Mouse (Mus musculus) limb, embryonic 14.5 days (tissue): ENCODE measurements around the gene Eloa. TPM values are rescaled to one million over a fixed set of nuclear protein-coding genes. Genes with fewer than 3 reads are reported as not detected.

Experiments used
- ATAC-seq: fragments of 200-750 bp; cut with Nextera tagmentation; 2 replicates; pipeline ENCODE4 v1.8.0; 2017; ENCODE audit warnings: low read depth, moderate number of reproducible peaks, moderate TSS enrichment; ENCODE audit not compliant: low FRiP score
- DNase-seq: peaks from one replicate; pipeline ENCODE4 v3.0.0-alpha.2; 2015; ENCODE audit warnings: low spot score
- H3K27ac ChIP-seq: fragments of 300-500 bp; sonication (generic); replicated peaks from 2 replicates; pipeline ENCODE4 v1.5.1; 2014; ENCODE audit warnings: low read depth, mild to moderate bottlenecking, low read length, moderate library complexity, mixed read lengths
- H3K27me3 ChIP-seq: fragments of 300-500 bp; sonication (generic); 2 replicates; pipeline ENCODE4 v1.6.1; 2014; ENCODE audit warnings: low read length, mixed read lengths; ENCODE audit not compliant: control insufficient read depth, insufficient read depth
- H3K36me3 ChIP-seq: fragments of 300-500 bp; sonication (generic); 2 replicates; pipeline ENCODE4 v1.6.1; 2014; ENCODE audit warnings: mild to moderate bottlenecking, low read length, moderate library complexity, mixed read lengths; ENCODE audit not compliant: control insufficient read depth, insufficient read depth
- H3K4me1 ChIP-seq: fragments of 300-500 bp; sonication (generic); 2 replicates; pipeline ENCODE4 v1.6.1; 2014; ENCODE audit warnings: antibody characterized with exemption, low read length, mixed read lengths; ENCODE audit not compliant: control insufficient read depth, insufficient read depth
- H3K4me2 ChIP-seq: fragments of 300-500 bp; sonication (generic); replicated peaks from 2 replicates; pipeline ENCODE4 v1.6.1; 2014; ENCODE audit warnings: low read depth, mild to moderate bottlenecking, low read length, moderate library complexity; ENCODE audit not compliant: severe bottlenecking
- H3K4me3 ChIP-seq: fragments of 300-500 bp; sonication (generic); replicated peaks from 2 replicates; pipeline ENCODE4 v1.5.1; 2014; ENCODE audit warnings: low read length
- H3K9ac ChIP-seq: fragments of 300-500 bp; sonication (generic); 2 replicates; pipeline ENCODE4 v1.6.1; 2014; ENCODE audit warnings: mild to moderate bottlenecking, low read depth, low read length, moderate library complexity; ENCODE audit not compliant: severe bottlenecking
- H3K9me3 ChIP-seq: fragments of 300-500 bp; sonication (generic); 2 replicates; pipeline ENCODE4 v1.6.1; 2016; ENCODE audit warnings: low read length; ENCODE audit not compliant: control insufficient read depth
- POLR2A ChIP-seq: fragments of 200-500 bp; IDR thresholded peaks from 2 replicates; pipeline ENCODE4 v1.8.0; 2012; ENCODE audit warnings: inconsistent platforms, mild to moderate bottlenecking, moderate library complexity, borderline replicate concordance; ENCODE audit not compliant: insufficient read depth, insufficient read length; ENCODE audit errors: extremely low read depth
- WGBS: fragments of 180-500 bp; shearing (Covaris S2); extraction: QIAGEN DNeasy Blood & Tissue Kit; methylation state at CpG from one replicate; pipeline ENCODE4 v1.1.7; 2014; 5-methylcytosine and 5-hydroxymethylcytosine counted together
- polyA plus RNA-seq, 2 experiments: library from polyadenylated mRNA; depleted of rRNA in 1 of 2; stranded (reverse) in 1 of 2; unstranded in 1 of 2; fragments of >200 nt; fragmentation: Nextera tagmentation in 1 of 2; extraction: Ambion mirVana in 1 of 2; gene quantifications; 2 replicates each; pipeline versions ENCODE4 v1.2.1 to v1.2.3; 2012 to 2014

Gene Eloa
- polyA plus RNA-seq, 2 experiments: 28.1 to 50.5 TPM

DNA sequence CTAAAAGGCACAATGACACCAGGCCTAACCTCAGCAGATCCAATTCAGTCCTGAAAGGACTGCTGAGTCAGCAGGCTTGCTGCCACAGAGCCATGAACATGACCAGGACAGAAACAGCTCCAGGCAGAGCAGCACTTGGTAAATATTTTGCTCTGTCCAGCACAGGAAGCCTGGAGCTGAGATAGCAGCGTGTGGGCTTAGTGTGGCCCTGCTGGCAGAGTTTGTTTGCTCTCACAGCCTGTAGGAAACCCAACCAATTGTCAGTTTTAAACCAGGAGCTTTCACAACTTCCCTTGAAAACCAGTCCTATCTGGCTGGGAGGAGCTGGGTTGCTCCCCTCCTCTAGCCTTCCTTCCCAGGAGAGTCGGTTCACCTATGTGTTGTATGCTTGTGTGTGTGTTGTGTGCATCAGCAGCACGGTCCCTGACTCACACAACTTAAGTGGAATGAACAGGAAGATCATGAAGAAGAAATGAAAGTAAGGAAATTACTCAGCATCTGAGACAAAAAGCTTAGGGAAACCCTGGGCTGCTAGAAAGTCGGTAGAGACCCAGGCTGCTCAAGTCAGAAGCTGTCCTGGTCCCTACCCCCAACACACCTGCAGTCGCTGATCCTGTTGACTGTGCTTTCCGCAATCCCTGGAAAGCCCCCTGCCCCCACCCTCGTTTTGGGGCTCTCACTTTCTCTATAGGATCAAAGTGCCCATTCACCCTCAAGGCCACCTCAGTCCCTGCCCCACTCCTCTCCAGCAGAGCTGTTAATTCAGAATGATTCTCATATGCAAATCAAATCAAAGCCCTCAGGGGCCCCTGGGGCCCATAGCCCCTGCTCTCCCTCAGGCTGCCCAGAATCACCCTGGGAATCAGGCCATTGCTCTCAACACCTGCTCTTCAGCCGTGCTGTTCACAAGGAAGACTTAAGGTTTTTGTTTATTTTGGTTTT lies 9.7 kb upstream of the Eloa start:
- WGBS: 11% methylated on average over 8 of the region's 8 CpGs
- H3K4me3 ChIP-seq: no peak overlapping the region
- no peak overlapping the region for H3K27ac ChIP-seq
- H3K9ac ChIP-seq: 0 out of 2 replicates have a peak overlapping the region, but pooled peaks have one; percentile 16
- H3K27me3 ChIP-seq: no peaks in the 10 kb centered on the region
- H3K9me3 ChIP-seq: no peaks in the 10 kb centered on the region
- ATAC-seq (no peak), DNase-seq (peak; percentile 28)
- no peak for TF ChIP-seq POLR2A
- no peak overlapping the region for H3K4me2 ChIP-seq
- H3K4me1 ChIP-seq: 0 out of 2 replicates have a peak, but pooled peaks cover 3% of the 10 kb centered on the region
- H3K36me3 ChIP-seq: no peaks in the 10 kb centered on the region

DNA sequence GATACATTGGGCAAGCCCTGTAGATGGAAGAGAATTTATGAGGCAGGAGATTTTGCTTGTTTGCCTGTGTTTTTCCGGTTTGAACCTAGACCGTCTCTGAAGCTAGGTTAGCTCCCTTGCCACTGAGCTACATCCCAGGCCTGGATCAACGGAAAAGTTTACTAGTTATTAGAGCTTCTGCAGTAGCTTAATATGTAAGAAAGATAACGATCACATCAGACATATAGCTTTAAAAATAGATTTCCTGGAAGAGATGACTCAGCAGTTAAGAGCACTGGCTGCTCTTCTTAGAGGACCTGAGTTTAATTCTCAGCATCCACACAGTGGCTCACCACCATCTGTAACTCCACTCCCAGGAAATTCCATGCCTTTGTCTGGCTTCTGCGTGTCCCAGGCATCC lies 7.1 kb upstream of the Eloa start:
- TF ChIP-seq POLR2A: no peak
- Histone ChIP-seq H3K4me3 (no peak overlapping the region), H3K9me3 (no peaks in the 10 kb centered on the region), H3K4me2 (no peak overlapping the region), H3K4me1 (0 out of 2 replicates have a peak, but pooled peaks cover 3% of the 10 kb centered on the region), H3K27ac (no peak overlapping the region), H3K27me3 (no peaks in the 10 kb centered on the region), H3K9ac (no peak overlapping the region), H3K36me3 (no peaks in the 10 kb centered on the region)
- WGBS: 75% methylated on average over 5 of the region's 5 CpGs
- no peak for DNase-seq
- ATAC-seq: no peak

DNA sequence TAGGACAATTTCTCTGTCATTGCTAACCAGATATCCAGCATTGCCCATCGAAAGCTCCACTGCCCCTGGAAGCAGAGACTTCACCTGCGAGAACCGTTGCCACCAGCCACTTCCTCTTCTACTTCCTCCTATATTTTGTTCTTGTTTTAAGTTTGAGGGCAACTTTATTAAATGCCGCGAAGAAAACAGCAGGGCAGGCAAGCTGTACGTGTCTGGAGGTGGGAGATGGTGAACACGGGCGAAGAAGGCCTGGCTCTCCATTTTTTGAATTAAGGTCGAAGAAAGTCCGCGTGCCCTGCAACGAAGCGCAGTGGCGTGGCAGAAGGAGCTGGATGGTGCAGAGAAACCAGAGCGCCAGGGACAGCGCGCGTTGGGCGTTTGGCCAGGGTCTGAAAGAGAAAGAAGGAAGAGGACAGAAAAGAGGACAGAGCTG lies 6.6 kb upstream of the Eloa start:
- H3K36me3 ChIP-seq: no peaks in the 10 kb centered on the region
- H3K27ac ChIP-seq: no peak overlapping the region
- H3K4me2 ChIP-seq: no peak overlapping the region
- WGBS: 90% methylated on average over 19 of the region's 19 CpGs
- DNase-seq (no peak), ATAC-seq (no peak)
- H3K4me3 ChIP-seq: no peak overlapping the region
- H3K27me3 ChIP-seq: no peaks in the 10 kb centered on the region
- H3K9ac ChIP-seq: no peak overlapping the region
- no peak for TF ChIP-seq POLR2A
- 0 out of 2 replicates have a peak, but pooled peaks cover 3% of the 10 kb centered on the region for H3K4me1 ChIP-seq
- no peaks in the 10 kb centered on the region for H3K9me3 ChIP-seq

DNA sequence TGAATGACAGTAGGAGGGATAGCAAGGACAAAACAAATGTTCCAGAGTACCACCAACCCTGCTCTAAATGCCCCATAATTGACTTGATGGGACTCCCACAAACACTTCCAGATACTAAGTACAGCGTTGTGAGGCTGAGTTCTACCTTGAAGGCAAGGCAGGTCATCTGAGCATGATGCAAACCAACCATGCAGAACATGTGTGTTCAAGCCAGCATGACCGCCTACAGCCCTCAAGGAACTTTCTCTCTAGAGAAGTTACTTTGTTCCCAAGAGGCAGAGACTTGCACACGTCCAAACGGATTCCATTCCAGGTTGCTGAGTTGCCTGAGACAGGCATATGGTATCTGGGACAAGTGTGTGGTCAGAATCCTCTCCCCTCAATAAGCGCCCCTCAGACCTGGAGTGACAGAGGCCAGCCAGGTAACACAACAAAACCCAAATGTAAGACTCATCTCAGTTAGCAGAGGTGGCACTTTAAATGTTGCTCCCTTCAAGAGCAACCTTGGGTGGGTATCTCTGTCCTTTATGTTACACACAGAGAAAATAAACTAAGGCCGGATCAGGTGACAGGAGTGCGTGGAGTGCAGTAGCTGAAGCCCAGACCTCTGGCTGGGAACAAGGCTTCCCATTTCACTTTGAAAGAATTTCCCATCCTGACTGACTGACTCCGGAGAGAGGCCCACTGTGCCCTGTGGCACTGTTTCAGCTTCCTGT lies 6.0 kb upstream of the Eloa start:
- H3K9me3 ChIP-seq: no peaks in the 10 kb centered on the region
- H3K9ac ChIP-seq: no peak overlapping the region
- no peak overlapping the region for H3K4me2 ChIP-seq
- H3K27ac ChIP-seq: no peak overlapping the region
- DNase-seq (no peak), ATAC-seq (no peak)
- WGBS: 77% methylated on average over 8 of the region's 8 CpGs
- TF ChIP-seq POLR2A: no peak
- no peaks in the 10 kb centered on the region for H3K36me3 ChIP-seq
- H3K4me1 ChIP-seq: 0 out of 2 replicates have a peak, but pooled peaks cover 3% of the 10 kb centered on the region
- H3K4me3 ChIP-seq: no peak overlapping the region
- H3K27me3 ChIP-seq: no peaks in the 10 kb centered on the region

DNA sequence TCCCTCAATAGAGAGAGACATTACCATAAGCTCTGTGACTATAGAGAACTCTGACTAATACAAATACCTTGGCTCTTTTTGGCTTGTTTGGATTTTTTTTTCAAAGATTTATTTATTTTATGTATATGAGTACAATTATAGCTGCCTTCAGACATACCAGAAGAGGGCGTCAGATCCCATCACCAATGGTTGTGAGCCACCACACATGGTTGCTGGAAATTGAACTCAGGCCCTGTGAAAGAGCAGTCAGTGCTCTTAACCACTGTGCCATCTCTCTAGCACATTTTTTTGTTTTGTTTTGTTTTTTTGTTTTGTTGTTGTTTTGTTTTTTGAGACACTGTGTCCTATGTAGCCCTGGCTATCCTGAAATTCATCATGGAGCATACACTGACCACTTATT lies 3.8 kb upstream of the Eloa start:
- DNase-seq: no peak
- Histone ChIP-seq H3K27me3 (no peaks in the 10 kb centered on the region), H3K36me3 (no peaks in the 10 kb centered on the region), H3K27ac (no peak overlapping the region), H3K4me3 (no peak overlapping the region), H3K9ac (no peak overlapping the region), H3K4me1 (no peaks in the 10 kb centered on the region), H3K4me2 (no peak overlapping the region), H3K9me3 (no peaks in the 10 kb centered on the region)
- no peak for ATAC-seq
- WGBS: 60% methylated on average over 1 of the region's 1 CpGs
- no peak for TF ChIP-seq POLR2A
